Mouse (Mus musculus) CH12.LX (cell line): ENCODE results near the gene Pafah1b3. TPM values are rescaled to one million over a fixed set of nuclear protein-coding genes. Genes with fewer than 3 reads are reported as not detected.

Experiments
- DNase-seq: peaks from one replicate; pipeline ENCODE4 v3.0.0-alpha.2; 2013; ENCODE audit errors: extremely low read depth
- H3K27ac ChIP-seq: 2 replicates; pipeline ENCODE4 v1.5.1; 2012; ENCODE audit warnings: low read depth, mild to moderate bottlenecking, control low read depth, moderate library complexity; ENCODE audit not compliant: insufficient read depth
- H3K27me3 ChIP-seq: replicated peaks from 2 replicates; pipeline ENCODE3; 2012; ENCODE audit warnings: inconsistent platforms
- H3K36me3 ChIP-seq, 2 experiments: replicated peaks in 1 of 2; 2 replicates each; pipeline versions ENCODE3 to v1.6.1; 2012; ENCODE audit warnings: inconsistent platforms in 1 of 2, low read length in 1 of 2, mild to moderate bottlenecking in 1 of 2, mixed read lengths in 1 of 2, moderate library complexity in 1 of 2; ENCODE audit not compliant: control insufficient read depth in 1 of 2, insufficient read depth in 1 of 2
- H3K4me1 ChIP-seq, 2 experiments: 2 replicates each; pipeline ENCODE4 v1.6.1; 2012; ENCODE audit warnings: inconsistent platforms in 1 of 2, moderate library complexity in 1 of 2; ENCODE audit not compliant: insufficient read depth in 2 of 2, control insufficient read depth in 1 of 2
- H3K4me2 ChIP-seq: 2 replicates; pipeline ENCODE4 v1.6.1; 2012; ENCODE audit warnings: low read depth, mild to moderate bottlenecking, control low read depth; ENCODE audit not compliant: poor library complexity, insufficient read depth, severe bottlenecking
- H3K4me3 ChIP-seq, 3 experiments: fragments of 150-350 bp in 1 of 3; sonication (generic) in 1 of 3; replicated peaks in 1 of 3; 2 replicates each; pipeline versions ENCODE3 to v1.5.1; 2011 to 2012; ENCODE audit warnings: low read depth in 2 of 3, low read length in 2 of 3, mild to moderate bottlenecking in 2 of 3, moderate library complexity in 2 of 3, control low read depth in 1 of 3, improper control_type of control experiment in 1 of 3, inconsistent platforms in 1 of 3, mixed read lengths in 1 of 3; ENCODE audit not compliant: poor library complexity in 1 of 3
- H3K79me2 ChIP-seq: replicated peaks from 2 replicates; pipeline ENCODE4 v1.6.1; 2012; ENCODE audit warnings: mild to moderate bottlenecking, moderate library complexity; ENCODE audit not compliant: control insufficient read depth, poor library complexity, insufficient read depth, severe bottlenecking; ENCODE audit errors: extremely low read depth
- H3K9ac ChIP-seq: 2 replicates; pipeline ENCODE4 v1.6.1; 2012; ENCODE audit warnings: low read depth, mild to moderate bottlenecking, control low read depth, moderate library complexity; ENCODE audit not compliant: insufficient read depth
- H3K9me3 ChIP-seq: replicated peaks from 2 replicates; pipeline ENCODE3; 2012; ENCODE audit warnings: low read length, inconsistent platforms, mixed read lengths
- BHLHE40 ChIP-seq: IDR thresholded peaks from 2 replicates; pipeline ENCODE4 v1.6.1; 2011; ENCODE audit warnings: mild to moderate bottlenecking, low read depth, low read length, improper control_type of control experiment
- CHD2 ChIP-seq: IDR thresholded peaks from 2 replicates; pipeline ENCODE4 v1.6.1; 2011; ENCODE audit warnings: low read length, improper control_type of control experiment
- CTCF ChIP-seq, 2 experiments: IDR thresholded peaks in 1 of 2; conservative IDR thresholded peaks in 1 of 2; 2 replicates each; pipeline ENCODE4 v1.5.1; 2011 to 2012; ENCODE audit warnings: low read depth in 2 of 2, low read length in 2 of 2, improper control_type of control experiment in 1 of 2, inconsistent platforms in 1 of 2, mild to moderate bottlenecking in 1 of 2, moderate library complexity in 1 of 2
- ELF1 ChIP-seq: IDR thresholded peaks from 2 replicates; pipeline ENCODE4 v1.6.1; 2014; ENCODE audit warnings: low read depth, mild to moderate bottlenecking, inconsistent platforms, low read length, improper control_type of control experiment
- EP300 ChIP-seq: IDR thresholded peaks from 2 replicates; pipeline ENCODE4 v1.6.1; 2011; ENCODE audit warnings: low read length, improper control_type of control experiment
- ETS1 ChIP-seq: conservative IDR thresholded peaks from 2 replicates; pipeline ENCODE4 v1.6.1; 2012; ENCODE audit warnings: low read depth, mild to moderate bottlenecking, inconsistent platforms, low read length, improper control_type of control experiment, moderate library complexity
- GABPA ChIP-seq: IDR thresholded peaks from 2 replicates; pipeline ENCODE4 v1.6.1; 2012; ENCODE audit warnings: low read depth, low read length, improper control_type of control experiment, inconsistent platforms; ENCODE audit not compliant: insufficient replicate concordance
- HCFC1 ChIP-seq: IDR thresholded peaks from 2 replicates; pipeline ENCODE4 v1.6.1; 2012; ENCODE audit warnings: low read depth, mild to moderate bottlenecking, inconsistent platforms, low read length, improper control_type of control experiment
- IRF4 ChIP-seq: IDR thresholded peaks from 2 replicates; pipeline ENCODE4 v1.6.1; 2014; ENCODE audit warnings: low read depth, mild to moderate bottlenecking, inconsistent platforms, low read length, improper control_type of control experiment
- JUN ChIP-seq: IDR thresholded peaks from 2 replicates; pipeline ENCODE4 v1.6.1; 2011; ENCODE audit warnings: low read depth, mild to moderate bottlenecking, low read length, improper control_type of control experiment, moderate library complexity; ENCODE audit not compliant: insufficient read depth
- JUND ChIP-seq: conservative IDR thresholded peaks from 2 replicates; pipeline ENCODE4 v1.6.1; 2011; ENCODE audit warnings: low read depth, low read length, improper control_type of control experiment
- MAFK ChIP-seq: IDR thresholded peaks from 2 replicates; pipeline ENCODE4 v1.6.1; 2011; ENCODE audit warnings: low read length, improper control_type of control experiment; ENCODE audit not compliant: insufficient replicate concordance
- MAX ChIP-seq: IDR thresholded peaks from 2 replicates; pipeline ENCODE4 v1.6.1; 2011; ENCODE audit warnings: low read length, improper control_type of control experiment
- MAZ ChIP-seq: IDR thresholded peaks from 2 replicates; pipeline ENCODE4 v1.6.1; 2012; ENCODE audit warnings: low read depth, mild to moderate bottlenecking, inconsistent platforms, low read length, improper control_type of control experiment, moderate library complexity
- MXI1 ChIP-seq: IDR thresholded peaks from 2 replicates; pipeline ENCODE4 v1.6.1; 2011; ENCODE audit warnings: mild to moderate bottlenecking, low read depth, low read length, improper control_type of control experiment
- MYC ChIP-seq: IDR thresholded peaks from 2 replicates; pipeline ENCODE4 v1.6.1; 2011; ENCODE audit warnings: low read depth, mild to moderate bottlenecking, improper control_type of control experiment, low read length
- PAX5 ChIP-seq: IDR thresholded peaks from 2 replicates; pipeline ENCODE4 v1.6.1; 2012; ENCODE audit warnings: low read length, inconsistent platforms, mixed read lengths
- POLR2A ChIP-seq: IDR thresholded peaks from 2 replicates; pipeline ENCODE4 v1.6.1; 2011; ENCODE audit warnings: low read depth, mild to moderate bottlenecking, improper control_type of control experiment, low read length
- POLR2AphosphoS2 ChIP-seq: IDR thresholded peaks from 2 replicates; pipeline ENCODE4 v1.6.1; 2011; ENCODE audit warnings: low read depth, low read length, improper control_type of control experiment
- SIN3A ChIP-seq: IDR thresholded peaks from 2 replicates; pipeline ENCODE4 v1.6.1; 2012; ENCODE audit warnings: low read length, improper control_type of control experiment, inconsistent platforms
- TBP ChIP-seq: conservative IDR thresholded peaks from 2 replicates; pipeline ENCODE4 v1.6.1; 2011; ENCODE audit warnings: low read depth, low read length, improper control_type of control experiment
- TCF12 ChIP-seq: IDR thresholded peaks from 2 replicates; pipeline ENCODE4 v1.6.1; 2014; ENCODE audit warnings: low read depth, mild to moderate bottlenecking, inconsistent platforms, low read length, improper control_type of control experiment
- USF2 ChIP-seq: conservative IDR thresholded peaks from 2 replicates; pipeline ENCODE4 v1.6.1; 2011; ENCODE audit warnings: low read depth, low read length, improper control_type of control experiment
- dilution Hi-C: fragments of 300-500 bp; cut with MboI; formaldehyde crosslinking; loops from 2 replicates; pipeline ENCODE4 v1.14.3; 2020; ENCODE audit warnings: low sequenced_read_pairs; ENCODE audit not compliant: extremely low pct_unique_long_range_greater_than_20kb, extremely low pct_ligation_motif_present
- in situ Hi-C: fragments of 300-500 bp; cut with MboI; formaldehyde crosslinking; loops from 3 replicates; pipeline ENCODE4 v1.14.3; 2019; ENCODE audit warnings: low sequenced_read_pairs, low pct_ligation_motif_present, low pct_unique_long_range_greater_than_20kb, mixed read lengths
- polyA plus RNA-seq: library from polyadenylated mRNA; unstranded; fragments of >175 nt; gene quantifications from 2 replicates; pipeline ENCODE4 v1.2.1, GENCODE M21; 2012; ENCODE audit warnings: low read depth; ENCODE audit not compliant: insufficient read length
- total RNA-seq, 2 experiments: library from RNA; depleted of rRNA; stranded (reverse); fragments of 300-350 nt in 1 of 2; fragments of >200 nt in 1 of 2; gene quantifications; 2 replicates each; pipeline ENCODE4 v1.2.3; 2012 to 2014

The Pafah1b3 gene
- total and polyA plus RNA-seq, 3 experiments, result 5.9 to 50.2 (median 17.6) TPM

DNA sequence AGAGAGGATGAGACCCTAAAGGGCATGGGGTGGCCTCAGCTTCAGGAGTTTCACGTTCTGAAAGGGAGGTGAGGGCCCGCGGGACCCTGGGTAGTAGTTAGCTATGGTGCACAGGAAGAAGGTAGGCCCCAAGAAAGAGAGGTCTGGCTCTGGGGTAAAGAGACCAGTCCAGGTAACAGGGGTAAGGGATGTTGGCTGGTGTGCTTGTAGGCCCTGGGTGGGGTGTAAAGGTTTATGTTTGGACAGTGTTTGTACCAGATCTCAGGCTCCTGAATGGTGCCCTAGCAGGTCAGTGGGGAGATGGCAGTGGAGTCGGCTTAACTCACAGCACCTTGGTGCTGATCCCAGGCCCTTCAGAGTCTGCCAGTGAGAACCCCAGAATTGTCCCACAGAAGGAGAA, 28.8 kb downstream of the Pafah1b3 start:
- Histone ChIP-seq H3K79me2 (0 out of 2 replicates have a peak, but pooled peaks cover 2% of the 10 kb centered on the region), H3K4me2 (peak overlapping the region; percentile 90), H3K27me3 (no peaks in the 10 kb centered on the region), H3K9me3 (no peaks in the 10 kb centered on the region), H3K9ac (peak overlapping the region; percentile 91)
- in situ Hi-C loops, result no loop called here
- no peak for DNase-seq
- dilution Hi-C loops, result no loop called here
- TF ChIP-seq SIN3A (0 out of 2 replicates have a peak, but pooled peaks have one; percentile 25), TBP (no peak), MXI1 (no peak), CHD2 (no peak), TCF12 (0 out of 2 replicates have a peak, but pooled peaks have one; percentile 5)
- TF ChIP-seq, all 38 proteins: peak for 2
- H3K36me3 ChIP-seq, result peaks cover 30 to 36% of the 10 kb centered on the region in 2 experiments
- peak overlapping the region; percentile 77 to 97 (median 93) for H3K4me3 ChIP-seq
- H3K27ac ChIP-seq, result peak overlapping the region; percentile 74
- peaks cover 28 to 44% of the 10 kb centered on the region in 2 experiments for H3K4me1 ChIP-seq

DNA sequence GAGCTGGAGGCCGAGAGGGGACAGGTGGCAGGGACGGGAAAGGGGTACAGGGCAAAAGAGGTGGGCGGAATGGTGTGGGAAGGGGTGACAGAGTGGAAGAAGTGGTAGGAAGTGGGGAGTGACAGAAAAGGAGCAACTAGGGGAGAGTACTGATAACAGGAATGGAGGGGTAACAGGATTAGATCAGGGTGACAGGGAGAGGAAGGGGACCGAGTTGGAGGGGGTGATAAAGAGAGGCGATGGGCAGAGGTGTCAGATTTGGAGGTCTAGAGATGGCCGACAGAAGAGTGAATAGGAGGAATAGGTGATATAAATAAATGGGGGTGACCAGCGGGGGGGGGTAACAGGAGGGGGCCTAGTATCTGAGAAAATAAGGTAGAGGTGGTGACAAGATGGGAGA, 29.2 kb downstream of the Pafah1b3 start:
- dilution Hi-C loops, result no loop called here
- no peak for DNase-seq
- no peaks in the 10 kb centered on the region for H3K9me3 ChIP-seq

DNA sequence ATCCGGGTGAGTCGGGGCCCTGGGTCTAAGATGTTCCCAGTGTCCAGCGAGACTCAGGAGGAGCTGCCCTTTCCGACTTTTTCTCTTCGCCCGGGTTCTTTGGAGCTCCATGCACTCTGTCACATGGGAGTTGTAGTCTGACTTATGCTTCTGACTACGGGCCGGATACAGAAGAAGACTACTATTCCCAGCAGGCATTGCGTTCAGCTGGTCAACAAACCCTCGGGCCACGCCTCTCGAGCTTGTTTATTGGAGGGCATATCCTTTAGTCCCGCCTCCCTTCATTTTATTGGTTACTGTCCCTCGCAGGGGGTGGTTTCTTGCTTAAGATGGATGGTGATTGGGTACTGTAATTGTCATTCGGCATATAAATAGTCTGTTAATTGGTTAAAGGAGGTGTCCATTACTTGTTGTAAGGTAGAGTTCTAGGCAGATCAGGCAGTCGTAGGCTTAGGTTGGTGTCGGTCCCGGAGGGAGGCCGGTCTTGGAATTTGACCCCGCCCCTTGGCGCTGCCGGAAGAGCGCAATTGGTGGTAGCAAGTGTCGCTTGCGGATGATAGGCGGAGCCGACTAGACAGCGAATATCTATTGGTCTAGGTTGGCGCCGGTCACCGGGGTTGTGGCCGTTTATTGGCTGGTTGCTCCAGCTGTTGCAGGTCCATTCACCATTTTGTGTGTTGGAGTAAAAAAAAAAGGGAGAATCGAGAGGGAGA, 29.9 kb downstream of the Pafah1b3 start:
- in situ Hi-C loops, result no loop called here
- DNase-seq, result peak; percentile 100
- H3K4me2 ChIP-seq, result no peak overlapping the region
- H3K36me3 ChIP-seq, result peaks cover 20 to 25% of the 10 kb centered on the region in 2 experiments
- no peaks in the 10 kb centered on the region for H3K9me3 ChIP-seq
- H3K27me3 ChIP-seq, result no peaks in the 10 kb centered on the region
- H3K9ac ChIP-seq, result peak overlapping the region; percentile 91
- peak overlapping the region; percentile 62; the same call in 1 of the 2 replicates for H3K27ac ChIP-seq
- H3K4me3 ChIP-seq, result peak overlapping the region; percentile 77 to 97 (median 93)
- dilution Hi-C loops, result no loop called here
- H3K4me1 ChIP-seq, result peaks cover 22 to 35% of the 10 kb centered on the region in 2 experiments
- H3K79me2 ChIP-seq, result 0 out of 2 replicates have a peak, but pooled peaks cover 2% of the 10 kb centered on the region
- peak; percentile 97 for TF ChIP-seq CHD2
- TF ChIP-seq PAX5, result no peak
- TF ChIP-seq IRF4, result peak; percentile 45; the same call in 1 of the 2 replicates
- peak; percentile 54; the same call in 1 of the 2 replicates for TF ChIP-seq MYC
- peak; percentile 54; the same call in 1 of the 2 replicates for TF ChIP-seq GABPA
- TF ChIP-seq POLR2AphosphoS2, result no peak
- TF ChIP-seq SIN3A, result peak; percentile 83
- TF ChIP-seq MXI1, result no peak
- TF ChIP-seq MAFK, result no peak
- no peak; the same call in none of the 2 replicates for TF ChIP-seq POLR2A
- TF ChIP-seq JUN, result no peak
- peak; percentile 72; the same call in 1 of the 2 replicates for TF ChIP-seq ELF1
- TF ChIP-seq CTCF (conservative IDR thresholded peaks at IDR 0.05 in 1 of 2, IDR thresholded peaks at IDR 0.05 in 1 of 2; ENCODE audit: low read depth in 2 of 2, low read length in 2 of 2), result no peak
- 0 out of 2 replicates have a peak, but pooled peaks have one; percentile 10 for TF ChIP-seq ETS1
- no peak for TF ChIP-seq MAX
- TF ChIP-seq TBP, result peak; percentile 94
- peak; percentile 93 for TF ChIP-seq HCFC1
- TF ChIP-seq EP300, result no peak
- no peak for TF ChIP-seq USF2
- TF ChIP-seq MAZ, result no peak; the same call in none of the 2 replicates

More for the DNA sequence above, 29.2 kb downstream of the Pafah1b3 start:
- peak overlapping the region; percentile 74 for H3K27ac ChIP-seq
- H3K4me2 ChIP-seq, result peak overlapping the region; percentile 90
- H3K79me2 ChIP-seq, result 0 out of 2 replicates have a peak, but pooled peaks cover 2% of the 10 kb centered on the region
- peak overlapping the region; percentile 77 to 97 (median 93) for H3K4me3 ChIP-seq
- H3K4me1 ChIP-seq, result peaks cover 28 to 39% of the 10 kb centered on the region in 2 experiments
- TF ChIP-seq SIN3A, result 0 out of 2 replicates have a peak, but pooled peaks have one; percentile 15
- TF ChIP-seq JUND, result no peak
- TF ChIP-seq TBP, result no peak
- TF ChIP-seq USF2, result no peak
- TF ChIP-seq BHLHE40, result no peak
- peak overlapping the region; percentile 91 for H3K9ac ChIP-seq
- H3K36me3 ChIP-seq, result peaks cover 27 to 32% of the 10 kb centered on the region in 2 experiments
- in situ Hi-C loops, result no loop called here
- no peaks in the 10 kb centered on the region for H3K27me3 ChIP-seq
